Mouse (Mus musculus) lung, postnatal 0 days (tissue): ENCODE measurements around the gene Prokr2.

Source experiments
- CTCF ChIP-seq: IDR thresholded peaks from 2 replicates; pipeline ENCODE4 v1.5.1; 2016; ENCODE audit warnings: antibody characterized with exemption, mild to moderate bottlenecking
- EP300 ChIP-seq: IDR thresholded peaks from 2 replicates; pipeline ENCODE4 v1.6.1; 2016; ENCODE audit warnings: antibody characterized with exemption, mild to moderate bottlenecking, control low read depth

DNA sequence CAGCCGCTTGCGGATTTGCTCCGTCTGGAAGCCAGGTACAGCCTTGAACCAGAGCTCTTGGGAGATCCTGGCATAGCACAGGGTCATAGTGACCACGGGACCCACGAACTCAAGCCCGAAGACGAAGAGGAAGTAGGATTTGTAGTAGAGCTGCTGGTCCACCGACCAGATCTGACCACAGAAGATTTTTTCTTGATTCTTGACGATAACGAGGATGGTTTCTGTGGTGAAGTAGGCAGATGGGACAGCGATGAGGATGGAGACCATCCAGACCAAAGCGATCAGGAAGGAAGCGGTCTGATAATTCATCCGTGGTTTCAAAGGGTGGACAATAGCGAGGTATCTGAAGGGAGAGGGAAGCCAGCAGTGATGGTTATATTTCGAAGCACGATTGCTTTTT is 11.5 kb downstream of the Prokr2 start:
- TF ChIP-seq CTCF = no peak
- no peak for TF ChIP-seq EP300
